Mouse (Mus musculus): ENCODE results near the gene Zfp212. TPM values are rescaled to one million over a fixed set of nuclear protein-coding genes. Genes with fewer than 3 reads are reported as not detected.

The Zfp212 gene
- polyA plus RNA-seq (2014; fragmentation: Nextera tagmentation; extraction: Ambion mirVana) = 9.9 and 13.9 TPM in 2 replicates

DNA sequence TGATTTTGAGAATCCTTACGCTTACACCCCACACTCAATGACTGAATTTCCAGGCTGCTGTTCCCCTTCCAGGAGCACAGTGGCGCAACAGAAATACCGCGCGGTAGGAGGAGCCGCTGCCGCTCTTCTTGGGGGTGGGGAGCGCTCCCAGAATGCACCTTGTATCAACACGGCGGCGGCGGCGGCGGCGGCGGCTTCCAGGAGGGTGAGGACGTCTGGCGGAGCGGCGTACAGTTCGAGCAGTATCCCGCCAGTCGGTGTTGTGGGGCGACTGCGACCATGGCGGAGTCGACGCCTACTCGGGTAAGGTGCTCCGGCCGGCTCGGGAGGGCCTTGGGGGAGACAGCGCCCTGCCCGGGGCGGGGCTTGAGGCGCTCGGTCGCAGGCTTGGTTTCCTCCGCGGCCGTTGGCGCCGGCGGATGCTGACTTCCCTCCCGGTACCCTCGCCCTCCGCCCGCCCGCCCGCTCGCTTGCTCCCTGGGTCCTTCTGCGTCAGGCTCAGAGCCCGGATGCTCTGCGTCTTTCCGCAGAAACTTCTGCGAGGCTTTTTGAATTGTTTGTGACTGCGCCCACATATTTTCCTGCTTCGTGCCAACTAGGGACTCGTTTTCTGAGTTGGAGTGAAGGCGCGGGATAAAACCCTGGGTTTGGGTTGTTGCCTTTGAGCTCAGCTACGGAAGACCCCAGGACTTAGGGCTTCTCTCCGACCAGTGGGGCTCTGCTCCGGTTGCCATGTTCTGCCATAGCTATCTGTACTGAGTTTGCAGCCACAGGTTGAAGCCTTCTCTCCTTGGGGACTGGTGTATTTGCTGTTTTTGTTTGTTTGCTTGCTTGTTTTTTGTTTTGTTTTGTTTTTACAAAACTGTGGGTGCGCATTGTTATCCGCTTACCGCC, at the start of gene Zfp212:
TSS of gene Zfp212 (plus strand) at position 30 of the 894 bp plus-strand sequence.
- WGBS = under 1% methylated on average over 56 of the region's 67 CpGs
- H3K27ac ChIP-seq (ENCODE audit: low read depth, low read length) = peak within 1 kb of the TSS; percentile 92

DNA sequence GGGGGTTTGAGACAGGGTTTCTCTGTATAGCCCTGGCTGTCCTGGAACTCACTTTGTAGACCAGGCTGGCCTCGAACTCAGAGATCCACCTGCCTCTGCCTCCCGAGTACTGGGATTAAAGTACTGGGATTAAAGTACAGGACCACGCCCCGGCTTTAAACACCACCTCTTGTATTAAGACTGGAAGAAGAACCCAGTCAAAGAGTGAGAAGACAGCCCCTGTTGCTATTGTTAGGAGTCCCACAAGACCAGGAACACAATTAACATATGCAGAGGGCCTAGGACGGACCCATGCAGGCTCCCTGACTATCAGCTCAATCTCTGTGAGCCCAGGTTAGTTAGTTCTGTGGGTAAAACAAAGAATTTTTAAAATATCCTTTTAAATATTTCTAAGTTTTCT, 48.0 kb upstream of the Zfp212 start:
- no peak overlapping the region for H3K27ac ChIP-seq (ENCODE audit: low read depth, low read length)
- H3K27me3 ChIP-seq (ENCODE audit: control insufficient read depth, insufficient read depth, low read length) = no peaks in the 10 kb centered on the region
- DNase-seq (ENCODE audit: low spot score) (no peak), ATAC-seq (ENCODE audit: low FRiP score) (no peak)
- H3K9me3 ChIP-seq (ENCODE audit: control insufficient read depth, low read length) = no peaks in the 10 kb centered on the region
- H3K4me2 ChIP-seq (replicated peaks; ENCODE audit: low read depth, low read length) = no peak overlapping the region
- no peaks in the 10 kb centered on the region for H3K4me1 ChIP-seq (replicated peaks; ENCODE audit: control insufficient read depth, insufficient read depth, low read length)
- H3K9ac ChIP-seq (ENCODE audit: low read depth, low read length) = no peak overlapping the region
- no peak overlapping the region for H3K4me3 ChIP-seq (ENCODE audit: low read depth, low read length)
- no peaks in the 10 kb centered on the region for H3K36me3 ChIP-seq (ENCODE audit: control insufficient read depth, insufficient read depth, low read length)
- WGBS = 90% methylated on average over 5 of the region's 5 CpGs

More for the DNA sequence above, at the start of gene Zfp212:
- Histone ChIP-seq H3K27me3 (ENCODE audit: control insufficient read depth, insufficient read depth, low read length) (no peaks in the 10 kb centered on the region), H3K9ac (ENCODE audit: low read depth, low read length) (peak within 1 kb of the TSS; percentile 86), H3K4me1 (replicated peaks; ENCODE audit: control insufficient read depth, insufficient read depth, low read length) (peaks cover 3% of the 10 kb centered on the region; the same call in 1 of the 2 replicates), H3K9me3 (ENCODE audit: control insufficient read depth, low read length) (no peaks in the 10 kb centered on the region), H3K4me2 (replicated peaks; ENCODE audit: low read depth, low read length) (peak within 1 kb of the TSS; percentile 56), H3K4me3 (ENCODE audit: low read depth, low read length) (peak within 1 kb of the TSS; percentile 87), H3K36me3 (ENCODE audit: control insufficient read depth, insufficient read depth, low read length) (no peaks in the 10 kb centered on the region)
- peak; percentile 94 for ATAC-seq (ENCODE audit: low FRiP score)
- peak; percentile 92 for DNase-seq (ENCODE audit: low spot score)

DNA sequence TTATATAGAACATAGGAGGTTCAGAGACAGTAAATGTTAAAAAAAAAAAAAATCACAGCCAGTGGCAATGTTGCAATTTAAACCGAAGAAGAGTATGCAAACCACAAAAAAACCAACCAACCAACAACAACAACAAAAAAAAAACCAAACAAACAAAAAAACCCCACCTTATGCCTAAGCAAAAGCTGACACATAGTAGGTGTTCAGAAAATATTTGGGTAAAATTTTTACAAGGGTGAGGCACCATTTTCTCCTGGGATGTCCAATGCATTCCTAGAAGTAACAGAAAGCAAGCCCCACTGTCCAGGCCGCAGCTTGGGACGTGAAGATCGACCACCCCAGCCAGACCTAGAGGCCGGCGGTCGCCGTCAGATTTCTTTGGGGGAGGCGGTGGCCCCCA, 43.2 kb upstream of the Zfp212 start, which contains the start of gene Zfp282:
TSS of gene Zfp282 (plus strand) at position 147 of the 400 bp plus-strand sequence.
- Histone ChIP-seq H3K9ac (ENCODE audit: low read depth, low read length) (peak within 1 kb of the TSS; percentile 96), H3K9me3 (ENCODE audit: control insufficient read depth, low read length) (no peaks in the 10 kb centered on the region), H3K27me3 (ENCODE audit: control insufficient read depth, insufficient read depth, low read length) (no peaks in the 10 kb centered on the region), H3K4me3 (ENCODE audit: low read depth, low read length) (peak within 1 kb of the TSS; percentile 87), H3K4me1 (replicated peaks; ENCODE audit: control insufficient read depth, insufficient read depth, low read length) (peaks cover 12% of the 10 kb centered on the region), H3K4me2 (replicated peaks; ENCODE audit: low read depth, low read length) (peak within 1 kb of the TSS; percentile 87), H3K36me3 (ENCODE audit: control insufficient read depth, insufficient read depth, low read length) (peaks cover 3% of the 10 kb centered on the region; the same call in 1 of the 2 replicates), H3K27ac (ENCODE audit: low read depth, low read length) (peak within 1 kb of the TSS; percentile 95)
- WGBS = 5% methylated on average over 9 of the region's 9 CpGs
- DNase-seq (ENCODE audit: low spot score) (no peak), ATAC-seq (ENCODE audit: low FRiP score) (no peak)

DNA sequence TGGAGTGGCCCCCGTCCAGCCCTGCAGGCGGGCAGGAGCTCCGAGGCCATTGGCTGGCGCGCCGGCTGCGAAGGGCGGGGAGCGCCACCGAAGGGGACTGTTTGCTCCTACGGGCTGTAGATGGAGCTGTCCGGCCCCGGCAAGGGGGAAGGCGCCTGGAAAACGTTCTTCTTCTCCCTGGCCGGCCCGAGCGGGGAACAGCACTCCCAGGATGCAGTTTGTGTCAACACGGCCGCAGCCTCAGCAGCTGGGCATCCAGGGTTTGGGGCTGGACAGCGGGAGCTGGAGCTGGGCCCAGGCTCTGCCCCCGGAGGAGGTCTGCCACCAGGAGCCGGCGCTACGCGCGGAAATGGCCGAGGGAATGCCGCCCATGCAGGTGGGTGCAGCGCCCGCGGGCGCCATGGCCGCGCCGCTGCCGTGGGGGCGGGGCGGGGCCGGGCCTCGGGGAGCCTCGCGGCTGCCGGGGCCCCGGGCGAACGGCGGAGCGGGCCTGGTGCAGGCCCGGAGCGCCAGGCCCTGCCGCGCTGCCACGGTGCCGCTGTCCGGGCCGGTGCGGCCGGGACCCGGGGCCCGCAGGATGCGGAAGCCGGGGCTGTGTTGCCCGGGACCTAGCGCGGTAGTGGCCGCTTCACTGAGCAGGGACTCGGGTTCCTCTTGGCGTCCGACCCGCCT, 42.7 kb upstream of the Zfp212 start:
- Histone ChIP-seq H3K9me3 (ENCODE audit: control insufficient read depth, low read length) (no peaks in the 10 kb centered on the region), H3K27me3 (ENCODE audit: control insufficient read depth, insufficient read depth, low read length) (no peaks in the 10 kb centered on the region), H3K9ac (ENCODE audit: low read depth, low read length) (peak overlapping the region; percentile 96), H3K4me2 (replicated peaks; ENCODE audit: low read depth, low read length) (peak overlapping the region; percentile 87), H3K4me1 (replicated peaks; ENCODE audit: control insufficient read depth, insufficient read depth, low read length) (peaks cover 12% of the 10 kb centered on the region), H3K27ac (ENCODE audit: low read depth, low read length) (peak overlapping the region; percentile 95), H3K36me3 (ENCODE audit: control insufficient read depth, insufficient read depth, low read length) (peaks cover 3% of the 10 kb centered on the region; the same call in 1 of the 2 replicates), H3K4me3 (ENCODE audit: low read depth, low read length) (peak overlapping the region; percentile 87)
- DNase-seq (ENCODE audit: low spot score) (peak; percentile 89), ATAC-seq (ENCODE audit: low FRiP score) (peak; percentile 95)
- 0% methylated on average over 37 of the region's 71 CpGs for WGBS

DNA sequence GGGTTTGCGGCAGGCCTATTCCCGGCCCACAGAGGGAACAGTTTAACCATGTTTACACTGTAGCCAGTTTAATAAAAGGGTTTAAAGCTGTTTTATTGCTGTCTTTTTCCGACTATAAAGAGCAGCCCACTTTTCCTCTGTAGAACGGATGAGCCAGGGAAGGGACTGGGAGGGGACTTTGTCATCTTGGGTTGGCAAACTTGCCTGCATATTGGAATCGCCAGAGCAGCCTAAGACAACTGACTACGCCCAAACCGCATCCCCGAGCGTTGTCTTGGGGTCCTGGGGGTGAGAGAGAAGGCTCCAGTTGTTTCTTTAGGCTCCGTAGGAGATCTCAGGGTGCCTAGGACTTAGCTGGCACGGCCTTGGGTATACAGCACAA, 42.2 kb upstream of the Zfp212 start:
- Histone ChIP-seq H3K9ac (ENCODE audit: low read depth, low read length) (peak overlapping the region; percentile 96), H3K4me3 (ENCODE audit: low read depth, low read length) (peak overlapping the region; percentile 87), H3K36me3 (ENCODE audit: control insufficient read depth, insufficient read depth, low read length) (peaks cover 5% of the 10 kb centered on the region), H3K27ac (ENCODE audit: low read depth, low read length) (peak overlapping the region; percentile 95), H3K9me3 (ENCODE audit: control insufficient read depth, low read length) (no peaks in the 10 kb centered on the region), H3K27me3 (ENCODE audit: control insufficient read depth, insufficient read depth, low read length) (no peaks in the 10 kb centered on the region), H3K4me2 (replicated peaks; ENCODE audit: low read depth, low read length) (peak overlapping the region; percentile 87), H3K4me1 (replicated peaks; ENCODE audit: control insufficient read depth, insufficient read depth, low read length) (peaks cover 12% of the 10 kb centered on the region)
- DNase-seq (ENCODE audit: low spot score) (peak; percentile 53), ATAC-seq (ENCODE audit: low FRiP score) (peak; percentile 6; the same call in 1 of the 2 replicates)
- 2% methylated on average over 11 of the region's 11 CpGs for WGBS

DNA sequence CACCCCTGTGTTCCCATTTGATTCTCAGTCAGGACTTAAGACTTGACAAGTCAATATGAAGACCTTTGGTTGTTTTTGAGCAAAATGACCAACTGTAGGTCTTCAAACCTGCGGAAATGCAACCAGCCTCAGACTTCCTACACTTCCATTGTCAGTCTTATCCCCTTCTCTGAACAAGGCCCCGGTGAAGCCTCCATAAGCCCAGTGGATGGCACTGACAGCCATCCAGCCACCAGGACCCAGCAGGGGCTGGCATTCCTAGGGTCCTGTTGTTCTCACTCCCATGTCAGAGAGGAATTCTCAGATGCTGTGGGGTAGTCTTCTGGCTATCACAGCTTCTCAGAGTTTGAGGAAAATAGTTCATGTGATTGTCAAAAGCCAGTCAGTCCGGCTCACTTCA, 41.7 kb upstream of the Zfp212 start:
- peaks cover 5% of the 10 kb centered on the region for H3K36me3 ChIP-seq (ENCODE audit: control insufficient read depth, insufficient read depth, low read length)
- no peak overlapping the region for H3K27ac ChIP-seq (ENCODE audit: low read depth, low read length)
- no peak for ATAC-seq (ENCODE audit: low FRiP score)
- no peaks in the 10 kb centered on the region for H3K9me3 ChIP-seq (ENCODE audit: control insufficient read depth, low read length)
- H3K4me1 ChIP-seq (replicated peaks; ENCODE audit: control insufficient read depth, insufficient read depth, low read length) = peaks cover 12% of the 10 kb centered on the region
- peak overlapping the region; percentile 87 for H3K4me2 ChIP-seq (replicated peaks; ENCODE audit: low read depth, low read length)
- peak overlapping the region; percentile 96 for H3K9ac ChIP-seq (ENCODE audit: low read depth, low read length)
- DNase-seq (ENCODE audit: low spot score) = no peak
- peak overlapping the region; percentile 87 for H3K4me3 ChIP-seq (ENCODE audit: low read depth, low read length)
- whole genome bisulfite sequencing = 41% methylated on average over 3 of the region's 3 CpGs
- no peaks in the 10 kb centered on the region for H3K27me3 ChIP-seq (ENCODE audit: control insufficient read depth, insufficient read depth, low read length)

DNA sequence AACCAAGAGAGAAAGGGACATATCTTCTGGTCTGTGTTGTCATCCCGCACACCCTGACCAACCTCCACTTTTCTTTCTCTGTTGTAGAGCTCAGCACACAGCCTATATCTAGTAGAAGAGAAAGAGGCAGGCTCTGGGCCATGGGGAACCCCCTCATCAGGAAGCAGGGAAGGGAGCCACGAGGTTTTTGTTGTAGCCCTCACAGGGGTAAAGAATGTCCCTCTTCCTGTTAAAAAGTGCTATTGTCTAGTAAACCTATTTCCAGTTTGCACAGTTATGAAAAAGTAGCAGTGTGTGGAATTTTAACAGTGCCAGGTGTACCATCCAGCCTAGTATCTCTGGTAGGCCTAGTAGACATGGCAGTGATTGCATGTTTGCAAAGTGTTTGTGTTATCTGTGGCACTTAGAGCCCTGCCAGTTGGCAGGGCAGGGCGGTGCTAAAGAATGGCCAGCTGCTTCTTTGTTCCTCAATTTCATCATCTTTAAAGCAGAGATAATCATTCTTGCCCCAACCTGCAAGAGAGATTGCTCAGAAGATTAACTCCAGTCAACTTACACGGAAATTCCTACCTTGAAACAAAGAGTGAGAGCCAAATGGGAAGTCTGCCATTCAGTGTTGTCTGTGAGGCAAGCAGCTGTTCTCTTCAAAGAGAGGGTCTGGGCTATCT, 41.1 kb upstream of the Zfp212 start:
- no peaks in the 10 kb centered on the region for H3K27me3 ChIP-seq (ENCODE audit: control insufficient read depth, insufficient read depth, low read length)
- peak overlapping the region; percentile 87 for H3K4me2 ChIP-seq (replicated peaks; ENCODE audit: low read depth, low read length)
- DNase-seq (ENCODE audit: low spot score) = no peak
- H3K36me3 ChIP-seq (ENCODE audit: control insufficient read depth, insufficient read depth, low read length) = peaks cover 5% of the 10 kb centered on the region
- H3K9me3 ChIP-seq (ENCODE audit: control insufficient read depth, low read length) = no peaks in the 10 kb centered on the region
- 81% methylated on average over 4 of the region's 4 CpGs for WGBS
- H3K9ac ChIP-seq (ENCODE audit: low read depth, low read length) = peak overlapping the region; percentile 96
- no peak overlapping the region for H3K27ac ChIP-seq (ENCODE audit: low read depth, low read length)
- H3K4me3 ChIP-seq (ENCODE audit: low read depth, low read length) = peak overlapping the region; percentile 87
- no peak for ATAC-seq (ENCODE audit: low FRiP score)
- H3K4me1 ChIP-seq (replicated peaks; ENCODE audit: control insufficient read depth, insufficient read depth, low read length) = peaks cover 12% of the 10 kb centered on the region

DNA sequence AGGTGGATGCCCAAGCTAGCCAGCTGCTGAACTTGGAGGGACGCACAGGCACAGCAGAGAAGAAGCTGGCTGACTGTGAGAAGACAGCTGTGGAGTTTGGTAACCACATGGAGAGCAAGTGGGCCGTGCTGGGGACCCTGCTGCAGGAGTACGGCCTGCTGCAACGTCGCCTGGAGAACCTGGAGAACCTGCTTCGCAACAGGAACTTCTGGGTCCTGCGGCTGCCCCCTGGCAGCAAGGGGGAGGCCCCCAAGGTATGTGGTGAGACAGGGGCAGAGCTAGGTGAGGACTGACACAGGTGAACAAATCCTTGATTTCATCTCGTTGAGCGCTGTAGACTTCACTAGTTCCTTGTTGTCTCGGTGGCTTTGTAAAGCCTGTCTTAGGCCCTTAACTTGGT, 40.1 kb upstream of the Zfp212 start:
- Histone ChIP-seq H3K4me3 (ENCODE audit: low read depth, low read length) (no peak overlapping the region), H3K4me1 (replicated peaks; ENCODE audit: control insufficient read depth, insufficient read depth, low read length) (peaks cover 12% of the 10 kb centered on the region), H3K9me3 (ENCODE audit: control insufficient read depth, low read length) (no peaks in the 10 kb centered on the region), H3K36me3 (ENCODE audit: control insufficient read depth, insufficient read depth, low read length) (peaks cover 5% of the 10 kb centered on the region), H3K27me3 (ENCODE audit: control insufficient read depth, insufficient read depth, low read length) (no peaks in the 10 kb centered on the region), H3K9ac (ENCODE audit: low read depth, low read length) (no peak overlapping the region), H3K4me2 (replicated peaks; ENCODE audit: low read depth, low read length) (no peak overlapping the region), H3K27ac (ENCODE audit: low read depth, low read length) (no peak overlapping the region)
- DNase-seq (ENCODE audit: low spot score) (no peak), ATAC-seq (ENCODE audit: low FRiP score) (no peak)
- WGBS = 96% methylated on average over 10 of the region's 10 CpGs

Measured in hindbrain, embryonic 11.5 days (tissue).